Mouse (Mus musculus): ENCODE measurements around the gene Scamp4. TPM values are rescaled to one million over a fixed set of nuclear protein-coding genes. Genes with fewer than 3 reads are reported as not detected.
"Not testable (repeated sequence)": the region's sequence is repeated elsewhere in the genome, so short reads cannot be mapped to it uniquely, and the experiment has no call there.

Gene Scamp4
- total RNA-seq, 2 experiments from 2014 or later, result 18.3 to 22.0 TPM

GRCm38 (mm10) chr10:80625764-80626163 is 23.1 kb downstream of the Scamp4 start:
- no peak for DNase-seq
- intact Hi-C loops (cut with DNase I; ENCODE audit: low total_unique reads), result no loop called here

GRCm38 (mm10) chr10:80627685-80628084 is 25.0 kb downstream of the Scamp4 start:
- peak; percentile 63 for DNase-seq
- intact Hi-C loops (cut with DNase I; ENCODE audit: low total_unique reads), result no loop called here

GRCm38 (mm10) chr10:80628925-80629324 is 26.3 kb downstream of the Scamp4 start:
- no peak for DNase-seq
- intact Hi-C loops (cut with DNase I; ENCODE audit: low total_unique reads), result no loop called here

GRCm38 (mm10) chr10:80635345-80635744 is 32.7 kb downstream of the Scamp4 start:
- intact Hi-C loops (cut with DNase I; ENCODE audit: low total_unique reads), result no loop called here
- no peak for DNase-seq

GRCm38 (mm10) chr10:80646936-80647335 is 44.3 kb downstream of the Scamp4 start:
- DNase-seq, result no peak
- intact Hi-C loops (cut with DNase I; ENCODE audit: low total_unique reads), result no loop called here

- DNase-seq, result not testable (repeated sequence)
- intact Hi-C loops (cut with DNase I; ENCODE audit: low total_unique reads), result loop anchor here (5.0 kb wide), 1 partner anchor 42 kb away; no protein-coding TSS in a partner anchor
These were observed 47.2 kb downstream of the Scamp4 start for GRCm38 (mm10) chr10:80649910-80650309.

GRCm38 (mm10) chr10:80650392-80650791 is 47.7 kb downstream of the Scamp4 start:
- no peak for DNase-seq

GRCm38 (mm10) chr10:80653156-80653720 is 50.6 kb downstream of the Scamp4 start:
- no peak for DNase-seq

More at GRCm38 (mm10) chr10:80650392-80650791, 47.7 kb downstream of the Scamp4 start:
- intact Hi-C loops (cut with DNase I; ENCODE audit: low total_unique reads), result loop anchor here (5.0 kb wide), 1 partner anchor 42 kb away; no protein-coding TSS in a partner anchor

GRCm38 (mm10) chr10:80654866-80655265 is 52.2 kb downstream of the Scamp4 start:
- no peak for DNase-seq
- intact Hi-C loops (cut with DNase I; ENCODE audit: low total_unique reads), result loop anchor here (5.0 kb wide), 1 partner anchor 37 kb away; no protein-coding TSS in a partner anchor

More at GRCm38 (mm10) chr10:80653156-80653720, 50.6 kb downstream of the Scamp4 start:
- intact Hi-C loops (cut with DNase I; ENCODE audit: low total_unique reads), result loop anchor here (5.0 kb wide), 1 partner anchor 39 kb away; no protein-coding TSS in a partner anchor

GRCm38 (mm10) chr10:80655406-80656129 is 52.9 kb downstream of the Scamp4 start:
- intact Hi-C loops (cut with DNase I; ENCODE audit: low total_unique reads), result no loop called here
- DNase-seq, result no peak

GRCm38 (mm10) chr10:80656130-80656862 is 53.6 kb downstream of the Scamp4 start:
- intact Hi-C loops (cut with DNase I; ENCODE audit: low total_unique reads), result no loop called here
- DNase-seq, result peak; percentile 98

GRCm38 (mm10) chr10:80656863-80657623 is 54.4 kb downstream of the Scamp4 start, which contains the start of gene Btbd2:
TSS of gene Btbd2 (minus strand) at chr10:80657071.
- intact Hi-C loops (cut with DNase I; ENCODE audit: low total_unique reads), result no loop called here
- no peak for DNase-seq

GRCm38 (mm10) chr10:80658194-80658840 is 55.6 kb downstream of the Scamp4 start:
- DNase-seq, result no peak
- intact Hi-C loops (cut with DNase I; ENCODE audit: low total_unique reads), result no loop called here

GRCm38 (mm10) chr10:80658841-80659202 is 56.1 kb downstream of the Scamp4 start:
- no peak for DNase-seq
- intact Hi-C loops (cut with DNase I; ENCODE audit: low total_unique reads), result no loop called here

- DNase-seq, result peak; percentile 72
- intact Hi-C loops (cut with DNase I; ENCODE audit: low total_unique reads), result no loop called here
These were observed 56.5 kb downstream of the Scamp4 start for GRCm38 (mm10) chr10:80659213-80659612.

- peak; percentile 56 for DNase-seq
- intact Hi-C loops (cut with DNase I; ENCODE audit: low total_unique reads), result no loop called here
These were observed 58.5 kb downstream of the Scamp4 start for GRCm38 (mm10) chr10:80661149-80661548.

- intact Hi-C loops (cut with DNase I; ENCODE audit: low total_unique reads), result no loop called here
- no peak for DNase-seq
These were observed 61.0 kb downstream of the Scamp4 start for GRCm38 (mm10) chr10:80663485-80664196.
